Mouse (Mus musculus) myocyte (in vitro differentiated cells): ENCODE measurements around the gene Grb2. TPM values are rescaled to one million over a fixed set of nuclear protein-coding genes. Genes with fewer than 3 reads are reported as not detected.

Experiments used
- H3K27me3 ChIP-seq: one replicate; pipeline ENCODE4 v1.6.1; 2011; ENCODE audit not compliant: control insufficient read depth, insufficient read depth, insufficient read length
- H3K36me3 ChIP-seq: one replicate; pipeline ENCODE4 v1.6.1; 2011; ENCODE audit not compliant: control insufficient read depth, insufficient read depth
- H3K4me2 ChIP-seq: one replicate; pipeline ENCODE4 v1.6.1; 2011; ENCODE audit warnings: low read depth, control low read depth
- H3K4me3 ChIP-seq: one replicate; pipeline ENCODE4 v1.5.1; 2011; ENCODE audit warnings: mild to moderate bottlenecking, control low read depth, moderate library complexity
- H3K79me2 ChIP-seq: one replicate; pipeline ENCODE4 v1.6.1; 2011; ENCODE audit not compliant: control insufficient read depth, insufficient read depth
- H3ac ChIP-seq: one replicate; pipeline ENCODE4 v1.6.1; 2011; ENCODE audit not compliant: control insufficient read depth, insufficient read length
- CEBPB ChIP-seq: IDR thresholded peaks from 2 replicates; pipeline ENCODE4 v1.6.1; 2011; ENCODE audit warnings: mild to moderate bottlenecking, moderate library complexity; ENCODE audit not compliant: poor library complexity, insufficient read depth, severe bottlenecking
- E2F4 ChIP-seq: IDR thresholded peaks from one replicate; pipeline ENCODE4 v1.6.1; 2011; ENCODE audit warnings: mild to moderate bottlenecking, control low read depth, moderate library complexity; ENCODE audit not compliant: insufficient read depth
- MAX ChIP-seq: IDR thresholded peaks from one replicate; pipeline ENCODE4 v1.6.1; 2011; ENCODE audit warnings: low read depth, mild to moderate bottlenecking, control low read depth
- MYOD1 ChIP-seq, 3 experiments: IDR thresholded peaks; one replicate each; pipeline ENCODE4 v1.6.1; 2011; ENCODE audit warnings: control low read depth in 2 of 3, low read depth in 2 of 3, mild to moderate bottlenecking in 2 of 3, moderate library complexity in 1 of 3; ENCODE audit not compliant: insufficient read length in 2 of 3, control insufficient read depth in 1 of 3
- MYOG ChIP-seq, 3 experiments: IDR thresholded peaks; one replicate each; pipeline ENCODE4 v1.6.1; 2011; ENCODE audit warnings: control low read depth in 2 of 3, low read depth in 2 of 3, mild to moderate bottlenecking in 2 of 3; ENCODE audit not compliant: insufficient read length in 2 of 3, control insufficient read depth in 1 of 3, insufficient read depth in 1 of 3
- POLR2A ChIP-seq: IDR thresholded peaks from one replicate; pipeline ENCODE4 v1.6.1; 2011; ENCODE audit warnings: low read depth, mild to moderate bottlenecking, control low read depth, moderate library complexity; ENCODE audit not compliant: insufficient read length
- POLR2AphosphoS2 ChIP-seq: IDR thresholded peaks from one replicate; pipeline ENCODE4 v1.6.1; 2011; ENCODE audit warnings: low read depth, control low read depth; ENCODE audit not compliant: insufficient read length
- REST ChIP-seq: IDR thresholded peaks from one replicate; pipeline ENCODE4 v1.6.1; 2011; ENCODE audit warnings: mild to moderate bottlenecking, control low read depth, moderate library complexity; ENCODE audit not compliant: insufficient read depth, insufficient read length
- SRF ChIP-seq: IDR thresholded peaks from one replicate; pipeline ENCODE4 v1.6.1; 2011; ENCODE audit warnings: low read depth; ENCODE audit not compliant: control insufficient read depth, insufficient read length
- TCF12 ChIP-seq: IDR thresholded peaks from one replicate; pipeline ENCODE4 v1.6.1; 2011; ENCODE audit warnings: mild to moderate bottlenecking, control low read depth; ENCODE audit not compliant: poor library complexity, insufficient read depth, severe bottlenecking
- TCF3 ChIP-seq: IDR thresholded peaks from one replicate; pipeline ENCODE4 v1.6.1; 2011; ENCODE audit warnings: low read depth, control low read depth; ENCODE audit not compliant: insufficient read length
- USF1 ChIP-seq: IDR thresholded peaks from one replicate; pipeline ENCODE4 v1.6.1; 2011; ENCODE audit warnings: low read depth, mild to moderate bottlenecking, control low read depth, moderate library complexity
- polyA plus RNA-seq: library from polyadenylated mRNA; unstranded; fragments of >200 nt; fragmentation: generic; extraction: Trizol; gene quantifications from one replicate; pipeline ENCODE4 v1.2.1, GENCODE M21; 2012; ENCODE audit warnings: missing spikeins

Grb2 gene
- polyA plus RNA-seq, 1 experiment, result 71.2 TPM

- Histone ChIP-seq H3ac (no peak overlapping the region), H3K79me2 (no peaks in the 10 kb centered on the region), H3K36me3 (no peaks in the 10 kb centered on the region), H3K4me3 (no peak overlapping the region), H3K27me3 (no peaks in the 10 kb centered on the region), H3K4me2 (peak overlapping the region; percentile 65)
- TF ChIP-seq MYOD1 (IDR thresholded peaks at IDR 0.05; ENCODE audit: control insufficient read depth in 1 of 3, insufficient read length in 2 of 3, low read depth in 2 of 3) (no peak), E2F4 (no peak), TCF3 (no peak), POLR2A (no peak), TCF12 (no peak), MYOG (IDR thresholded peaks at IDR 0.05; ENCODE audit: control insufficient read depth in 1 of 3, insufficient read depth in 1 of 3, insufficient read length in 2 of 3, low read depth in 2 of 3) (no peak), REST (no peak), MAX (no peak), USF1 (no peak), POLR2AphosphoS2 (no peak), SRF (no peak), CEBPB (no peak)
Measured at GRCm38 (mm10) chr11:115722638-115723037, 14.2 kb upstream of the Grb2 start.

- Histone ChIP-seq H3K36me3 (no peaks in the 10 kb centered on the region), H3K4me2 (no peak overlapping the region), H3K79me2 (no peaks in the 10 kb centered on the region), H3ac (no peak overlapping the region), H3K4me3 (no peak overlapping the region), H3K27me3 (no peaks in the 10 kb centered on the region)
- no peak for TF ChIP-seq POLR2AphosphoS2
- TF ChIP-seq TCF3, result no peak
- TF ChIP-seq REST, result no peak
- no peak for TF ChIP-seq SRF
- TF ChIP-seq MAX, result no peak
- TF ChIP-seq E2F4, result no peak
- TF ChIP-seq TCF12, result no peak
- no peak for TF ChIP-seq CEBPB
- TF ChIP-seq MYOD1 (IDR thresholded peaks at IDR 0.05; ENCODE audit: control insufficient read depth in 1 of 3, insufficient read length in 2 of 3, low read depth in 2 of 3), result no peak
- no peak for TF ChIP-seq USF1
- no peak for TF ChIP-seq MYOG (IDR thresholded peaks at IDR 0.05; ENCODE audit: control insufficient read depth in 1 of 3, insufficient read depth in 1 of 3, insufficient read length in 2 of 3, low read depth in 2 of 3)
- TF ChIP-seq POLR2A, result no peak
Measured at GRCm38 (mm10) chr11:115717660-115718390, 9.4 kb upstream of the Grb2 start.

GRCm38 (mm10) chr11:115716410-115717338 is 8.3 kb upstream of the Grb2 start:
- Histone ChIP-seq H3K4me2 (no peak overlapping the region), H3K4me3 (no peak overlapping the region), H3ac (no peak overlapping the region), H3K27me3 (no peaks in the 10 kb centered on the region), H3K79me2 (no peaks in the 10 kb centered on the region), H3K36me3 (no peaks in the 10 kb centered on the region)
- TF ChIP-seq CEBPB (no peak), TCF12 (no peak), MYOG (IDR thresholded peaks at IDR 0.05; ENCODE audit: control insufficient read depth in 1 of 3, insufficient read depth in 1 of 3, insufficient read length in 2 of 3, low read depth in 2 of 3) (no peak)

GRCm38 (mm10) chr11:115714491-115714890 is 6.1 kb upstream of the Grb2 start:
- Histone ChIP-seq H3K36me3 (no peaks in the 10 kb centered on the region), H3K4me3 (no peak overlapping the region), H3K27me3 (no peaks in the 10 kb centered on the region), H3ac (no peak overlapping the region), H3K79me2 (no peaks in the 10 kb centered on the region), H3K4me2 (no peak overlapping the region)
- TF ChIP-seq SRF, result no peak
- TF ChIP-seq POLR2AphosphoS2, result no peak
- TF ChIP-seq TCF3, result no peak
- TF ChIP-seq CEBPB, result no peak
- TF ChIP-seq TCF12, result no peak
- TF ChIP-seq USF1, result no peak
- no peak for TF ChIP-seq MYOG (IDR thresholded peaks at IDR 0.05; ENCODE audit: control insufficient read depth in 1 of 3, insufficient read depth in 1 of 3, insufficient read length in 2 of 3, low read depth in 2 of 3)
